Mouse (Mus musculus) neural tube, embryonic 14.5 days (tissue): Measurements from ENCODE around the gene Cd300lg. TPM values are rescaled to one million over a fixed set of nuclear protein-coding genes. Genes with fewer than 3 reads are reported as not detected.
A peak's percentile ranks its signal among the peaks of the same experiment; 100 is the strongest.

Experiments
- ATAC-seq: fragments of 200-750 bp; cut with Nextera tagmentation; 2 replicates; pipeline ENCODE4 v1.8.0; 2017; ENCODE audit warnings: low read depth, mild to moderate bottlenecking, moderate TSS enrichment, moderate library complexity
- H3K27ac ChIP-seq: fragments of 300-500 bp; sonication (generic); 2 replicates; pipeline ENCODE4 v1.5.1; 2014; ENCODE audit warnings: low read depth, mild to moderate bottlenecking, control low read depth, low read length, moderate library complexity, mixed read lengths
- H3K27me3 ChIP-seq: fragments of 300-500 bp; sonication (generic); 2 replicates; pipeline ENCODE4 v1.6.1; 2014; ENCODE audit warnings: low read length; ENCODE audit not compliant: control insufficient read depth, insufficient read depth
- H3K36me3 ChIP-seq: fragments of 300-500 bp; sonication (generic); 2 replicates; pipeline ENCODE4 v1.6.1; 2014; ENCODE audit warnings: low read length, mixed read lengths; ENCODE audit not compliant: control insufficient read depth, insufficient read depth
- H3K4me1 ChIP-seq: fragments of 300-500 bp; sonication (generic); 2 replicates; pipeline ENCODE4 v1.6.1; 2014; ENCODE audit warnings: low read length; ENCODE audit not compliant: control insufficient read depth, insufficient read depth
- H3K4me2 ChIP-seq: fragments of 300-500 bp; sonication (generic); 2 replicates; pipeline ENCODE4 v1.6.1; 2014; ENCODE audit warnings: mild to moderate bottlenecking, low read depth, low read length, control low read depth
- H3K4me3 ChIP-seq: fragments of 300-500 bp; sonication (generic); 2 replicates; pipeline ENCODE4 v1.5.1; 2014; ENCODE audit warnings: low read depth, low read length, control low read depth, mixed read lengths
- H3K9ac ChIP-seq: fragments of 300-500 bp; sonication (generic); replicated peaks from 2 replicates; pipeline ENCODE4 v1.6.1; 2014; ENCODE audit warnings: low read depth, mild to moderate bottlenecking, control low read depth, low read length, mixed read lengths
- H3K9me3 ChIP-seq: fragments of 300-500 bp; sonication (generic); 2 replicates; pipeline ENCODE4 v1.6.1; 2016; ENCODE audit warnings: low read length; ENCODE audit not compliant: control insufficient read depth
- WGBS: fragments of 180-500 bp; shearing (Covaris S2); extraction: QIAGEN DNeasy Blood & Tissue Kit; methylation state at CpG from one replicate; pipeline ENCODE4 v1.1.7; 2014; 5-methylcytosine and 5-hydroxymethylcytosine counted together
- polyA plus RNA-seq: library from polyadenylated mRNA; unstranded; fragments of >200 nt; fragmentation: Nextera tagmentation; extraction: Ambion mirVana; gene quantifications from 2 replicates; pipeline ENCODE4 v1.2.1, GENCODE M21; 2014

Cd300lg gene
- polyA plus RNA-seq, 1 experiment from 2014 or later, result 0.31 TPM

- Histone ChIP-seq H3K4me1 (no peaks in the 10 kb centered on the region), H3K4me2 (no peak overlapping the region), H3K27ac (no peak overlapping the region), H3K27me3 (no peaks in the 10 kb centered on the region), H3K9ac (no peak overlapping the region), H3K36me3 (no peaks in the 10 kb centered on the region), H3K4me3 (no peak overlapping the region), H3K9me3 (no peaks in the 10 kb centered on the region)
- 41% methylated on average over 13 of the region's 13 CpGs for WGBS
- ATAC-seq, result no peak
These were observed 1.7 kb upstream of the Cd300lg start for GRCm38 (mm10) chr11:102039487-102040137.

- no peaks in the 10 kb centered on the region for H3K27me3 ChIP-seq
- under 1% methylated on average over 9 of the region's 9 CpGs for WGBS
- no peak overlapping the region for H3K27ac ChIP-seq
- ATAC-seq, result peak; percentile 69; the same call in 1 of the 2 replicates
- no peaks in the 10 kb centered on the region for H3K4me1 ChIP-seq
- H3K9me3 ChIP-seq, result peaks cover 1% of the 10 kb centered on the region; the same call in 1 of the 2 replicates
- no peak overlapping the region for H3K4me3 ChIP-seq
- no peak overlapping the region for H3K9ac ChIP-seq
- no peak overlapping the region for H3K4me2 ChIP-seq
- no peaks in the 10 kb centered on the region for H3K36me3 ChIP-seq
These were observed 1.2 kb upstream of the Cd300lg start for GRCm38 (mm10) chr11:102040138-102040524.

DNA sequence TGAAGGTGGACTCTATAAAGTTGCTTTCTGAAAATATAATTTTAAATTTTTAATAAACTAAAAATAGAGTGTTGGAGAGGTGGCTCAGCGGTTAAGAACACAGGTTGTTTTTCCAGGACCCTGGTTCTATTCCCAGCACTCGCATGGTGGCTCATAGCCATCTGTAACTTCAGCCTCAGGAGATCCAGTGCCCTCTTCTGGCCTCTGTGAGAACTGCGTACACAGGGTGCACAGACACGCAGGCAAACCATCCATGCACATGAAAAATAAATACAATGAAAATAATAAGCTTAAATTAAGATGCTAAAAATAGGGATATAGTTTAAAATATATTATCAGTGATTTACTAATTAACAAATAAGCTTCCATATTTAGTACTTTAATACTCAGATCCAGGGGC, 663 bp upstream of the Cd300lg start:
- 74% methylated on average over 4 of the region's 4 CpGs for WGBS
- H3K9me3 ChIP-seq, result peaks cover 3% of the 10 kb centered on the region; the same call in 1 of the 2 replicates
- no peaks in the 10 kb centered on the region for H3K4me1 ChIP-seq
- H3K27me3 ChIP-seq, result no peaks in the 10 kb centered on the region
- H3K27ac ChIP-seq, result no peak overlapping the region
- ATAC-seq, result no peak
- H3K4me3 ChIP-seq, result no peak overlapping the region
- H3K36me3 ChIP-seq, result no peaks in the 10 kb centered on the region
- H3K9ac ChIP-seq, result no peak overlapping the region
- H3K4me2 ChIP-seq, result no peak overlapping the region

- no peaks in the 10 kb centered on the region for H3K27me3 ChIP-seq
- H3K4me1 ChIP-seq, result no peaks in the 10 kb centered on the region
- no peak overlapping the region for H3K4me3 ChIP-seq
- H3K4me2 ChIP-seq, result no peak overlapping the region
- H3K9me3 ChIP-seq, result peaks cover 3% of the 10 kb centered on the region; the same call in 1 of the 2 replicates
- no peak for ATAC-seq
- H3K9ac ChIP-seq, result no peak overlapping the region
- no peaks in the 10 kb centered on the region for H3K36me3 ChIP-seq
- no peak overlapping the region for H3K27ac ChIP-seq
- WGBS, result 91% methylated on average over 13 of the region's 14 CpGs
These were observed 1.7 kb downstream of the Cd300lg start for GRCm38 (mm10) chr11:102042971-102043370.

GRCm38 (mm10) chr11:102043381-102043780, 2.1 kb downstream of the Cd300lg start:
- Histone ChIP-seq H3K9ac (no peak overlapping the region), H3K27ac (no peak overlapping the region), H3K4me1 (no peaks in the 10 kb centered on the region), H3K4me2 (no peak overlapping the region), H3K36me3 (no peaks in the 10 kb centered on the region), H3K4me3 (no peak overlapping the region), H3K9me3 (peaks cover 3% of the 10 kb centered on the region; the same call in 1 of the 2 replicates), H3K27me3 (no peaks in the 10 kb centered on the region)
- 91% methylated on average over 6 of the region's 6 CpGs for WGBS
- ATAC-seq, result no peak

- Histone ChIP-seq H3K36me3 (no peaks in the 10 kb centered on the region), H3K4me1 (no peaks in the 10 kb centered on the region), H3K9ac (no peak overlapping the region), H3K27me3 (no peaks in the 10 kb centered on the region), H3K9me3 (peaks cover 3% of the 10 kb centered on the region; the same call in 1 of the 2 replicates), H3K4me3 (no peak overlapping the region), H3K4me2 (no peak overlapping the region), H3K27ac (no peak overlapping the region)
- no peak for ATAC-seq
- WGBS, result 89% methylated on average over 7 of the region's 7 CpGs
These were observed 3.4 kb downstream of the Cd300lg start for GRCm38 (mm10) chr11:102044691-102045212.

GRCm38 (mm10) chr11:102046607-102047006, 5.3 kb downstream of the Cd300lg start:
- H3K4me3 ChIP-seq, result no peak overlapping the region
- H3K4me2 ChIP-seq, result no peak overlapping the region
- ATAC-seq, result no peak
- no peaks in the 10 kb centered on the region for H3K4me1 ChIP-seq
- no peak overlapping the region for H3K27ac ChIP-seq
- no peaks in the 10 kb centered on the region for H3K36me3 ChIP-seq
- peaks cover 3% of the 10 kb centered on the region; the same call in 1 of the 2 replicates for H3K9me3 ChIP-seq
- no peak overlapping the region for H3K9ac ChIP-seq
- H3K27me3 ChIP-seq, result no peaks in the 10 kb centered on the region
- 87% methylated on average over 9 of the region's 9 CpGs for WGBS

- H3K36me3 ChIP-seq, result no peaks in the 10 kb centered on the region
- H3K4me2 ChIP-seq, result no peak overlapping the region
- no peaks in the 10 kb centered on the region for H3K27me3 ChIP-seq
- H3K27ac ChIP-seq, result no peak overlapping the region
- peaks cover 3% of the 10 kb centered on the region; the same call in 1 of the 2 replicates for H3K9me3 ChIP-seq
- H3K9ac ChIP-seq, result no peak overlapping the region
- no peaks in the 10 kb centered on the region for H3K4me1 ChIP-seq
- ATAC-seq, result no peak
- no peak overlapping the region for H3K4me3 ChIP-seq
- WGBS, result 55% methylated on average over 14 of the region's 14 CpGs
These were observed 8.7 kb downstream of the Cd300lg start for GRCm38 (mm10) chr11:102049875-102050482.

DNA sequence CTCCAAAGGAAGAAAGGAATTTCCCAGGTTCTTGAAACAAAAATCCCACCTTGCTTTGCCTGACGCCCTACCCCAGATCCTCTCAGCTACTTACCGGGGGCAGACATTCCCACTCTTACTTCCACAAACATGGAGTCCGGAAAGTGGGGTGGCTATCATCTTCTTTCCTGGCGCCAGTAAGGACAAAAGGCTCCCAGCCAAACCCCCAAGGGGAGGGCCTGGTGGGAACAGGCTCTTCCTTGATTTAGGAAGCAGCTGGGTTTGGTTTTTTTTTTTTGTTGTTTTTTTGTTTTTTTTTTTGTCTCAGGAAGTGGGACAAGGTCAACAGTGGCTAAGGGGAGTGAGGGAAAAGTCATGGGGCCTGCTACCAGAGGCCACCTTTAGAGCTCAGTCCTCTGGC, 10.2 kb downstream of the Cd300lg start:
- Histone ChIP-seq H3K9ac (no peak overlapping the region), H3K4me3 (no peak overlapping the region), H3K27ac (no peak overlapping the region), H3K9me3 (no peaks in the 10 kb centered on the region), H3K36me3 (no peaks in the 10 kb centered on the region), H3K27me3 (no peaks in the 10 kb centered on the region), H3K4me1 (no peaks in the 10 kb centered on the region), H3K4me2 (no peak overlapping the region)
- 74% methylated on average over 4 of the region's 4 CpGs for WGBS
- no peak for ATAC-seq
